Mouse (Mus musculus) heart, postnatal 0 days (tissue): ENCODE data around the gene Kcnh7. TPM values are rescaled to one million over a fixed set of nuclear protein-coding genes. Genes with fewer than 3 reads are reported as not detected.

ENCODE experiments used
- ATAC-seq: fragments of 200-750 bp; cut with Nextera tagmentation; 2 replicates; pipeline ENCODE4 v1.8.0; 2017; ENCODE audit warnings: low read depth, moderate number of reproducible peaks, moderate library complexity; ENCODE audit not compliant: insufficient read depth
- DNase-seq: peaks from one replicate; pipeline ENCODE4 v3.0.0-alpha.2; 2016; ENCODE audit warnings: low spot score
- H3K27ac ChIP-seq: fragments of 300-500 bp; sonication (generic); 2 replicates; pipeline ENCODE4 v1.5.1; 2014; ENCODE audit warnings: low read depth, mild to moderate bottlenecking
- H3K27me3 ChIP-seq: fragments of 300-500 bp; sonication (generic); 2 replicates; pipeline ENCODE4 v1.6.1; 2014; ENCODE audit warnings: low read length, mixed read lengths; ENCODE audit not compliant: control insufficient read depth, insufficient read depth
- H3K36me3 ChIP-seq: fragments of 300-500 bp; sonication (generic); replicated peaks from 2 replicates; pipeline ENCODE4 v1.6.1; 2014; ENCODE audit warnings: low read length, mixed read lengths; ENCODE audit not compliant: control insufficient read depth, insufficient read depth
- H3K4me1 ChIP-seq: fragments of 300-500 bp; sonication (generic); 2 replicates; pipeline ENCODE4 v1.6.1; 2014; ENCODE audit warnings: antibody characterized with exemption; ENCODE audit not compliant: control insufficient read depth, insufficient read depth
- H3K4me2 ChIP-seq: fragments of 300-500 bp; sonication (generic); 2 replicates; pipeline ENCODE4 v1.6.1; 2014; ENCODE audit warnings: low read depth, mild to moderate bottlenecking, low read length, moderate library complexity
- H3K4me3 ChIP-seq: fragments of 300-500 bp; sonication (generic); 2 replicates; pipeline ENCODE4 v1.5.1; 2014; ENCODE audit warnings: low read depth, low read length
- H3K9ac ChIP-seq: fragments of 300-500 bp; sonication (generic); replicated peaks from 2 replicates; pipeline ENCODE4 v1.6.1; 2014; ENCODE audit warnings: low read depth, low read length, mixed read lengths
- H3K9me3 ChIP-seq: fragments of 300-500 bp; sonication (generic); replicated peaks from 2 replicates; pipeline ENCODE4 v1.6.1; 2016; ENCODE audit warnings: low read length; ENCODE audit not compliant: control insufficient read depth
- CTCF ChIP-seq: IDR thresholded peaks from 2 replicates; pipeline ENCODE4 v1.5.1; 2016; ENCODE audit warnings: antibody characterized with exemption, control low read depth, low read depth
- EP300 ChIP-seq: IDR thresholded peaks from 2 replicates; pipeline ENCODE4 v1.6.1; 2016; ENCODE audit warnings: antibody characterized with exemption, low read depth
- WGBS: fragments of 180-500 bp; shearing (Covaris S2); extraction: QIAGEN DNeasy Blood & Tissue Kit; methylation state at CpG from one replicate; pipeline ENCODE4 v1.1.7; 2014; 5-methylcytosine and 5-hydroxymethylcytosine counted together
- polyA plus RNA-seq: library from polyadenylated mRNA; unstranded; fragments of >200 nt; fragmentation: Nextera tagmentation; extraction: Ambion mirVana; gene quantifications from 2 replicates; pipeline ENCODE4 v1.2.1, GENCODE M21; 2015
- total RNA-seq: library from RNA; depleted of rRNA; stranded (reverse); fragments of >200 nt; gene quantifications from 2 replicates; pipeline ENCODE4 v1.2.3, GENCODE M21; 2014; ENCODE audit warnings: low replicate concordance; rRNA removed

Gene Kcnh7
- total RNA-seq (0.31 and 1.5 TPM in 2 replicates), polyA plus RNA-seq (1.8 and 1.9 TPM in 2 replicates)

DNA sequence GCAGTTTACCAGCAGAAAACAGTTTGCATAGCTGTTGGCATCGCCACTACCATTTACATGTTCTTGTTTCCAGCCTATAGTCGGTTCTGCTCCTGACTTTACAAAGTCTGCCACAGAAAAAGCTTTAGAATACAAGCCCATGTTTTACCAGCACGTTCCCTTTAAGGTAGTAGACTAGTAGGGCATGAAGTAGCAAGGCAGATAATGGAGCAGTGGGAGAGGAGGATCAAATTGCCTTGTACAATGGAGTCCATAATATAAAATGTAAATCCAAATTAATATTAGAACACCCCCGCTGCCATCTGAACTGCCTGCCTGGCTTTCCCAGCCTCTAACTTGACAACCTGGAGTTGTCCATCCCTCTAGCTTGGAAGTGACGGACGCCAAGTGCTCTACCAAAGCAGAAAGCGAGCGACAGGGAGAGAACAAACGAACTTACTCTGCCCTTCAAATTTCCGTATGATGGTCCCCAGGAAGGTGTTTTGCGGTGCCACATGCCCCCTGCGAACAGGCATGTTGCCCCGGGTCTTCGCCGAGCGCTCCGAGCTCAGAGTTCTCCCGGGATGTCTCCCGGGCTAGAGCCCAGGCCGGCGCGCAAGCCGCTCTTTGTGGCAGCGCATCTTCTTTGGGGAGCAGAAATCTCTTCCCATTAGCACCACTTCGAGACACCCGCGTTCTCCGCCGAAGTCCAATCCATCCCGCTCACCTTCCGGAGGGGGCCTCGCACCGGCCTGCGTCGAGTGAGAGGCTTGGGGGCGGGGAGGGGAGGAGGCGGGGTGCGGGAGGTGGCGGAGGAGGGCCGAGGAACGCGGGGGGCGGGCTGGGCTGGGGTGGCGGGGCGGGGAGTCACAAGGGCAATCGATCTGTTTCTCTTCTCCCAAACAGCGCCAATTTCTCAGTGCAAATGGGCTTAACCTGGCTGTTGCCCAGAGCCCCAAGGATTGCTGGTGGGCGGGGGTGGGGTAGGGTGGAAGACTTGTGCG is at the start of gene Kcnh7:
Gene Kcnh7, minus strand, starts transcription at position 725 of the 983 bp plus-strand sequence.
- Histone ChIP-seq H3K27ac (no peak within 1 kb of the TSS), H3K4me1 (peaks cover 3% of the 10 kb centered on the region; the same call in 1 of the 2 replicates), H3K4me2 (peak within 1 kb of the TSS; percentile 79), H3K9ac (no peak within 1 kb of the TSS), H3K27me3 (peaks cover 17% of the 10 kb centered on the region), H3K36me3 (no peaks in the 10 kb centered on the region), H3K4me3 (peak within 1 kb of the TSS; percentile 47), H3K9me3 (no peaks in the 10 kb centered on the region)
- ATAC-seq (no peak), DNase-seq (no peak)
- no peak for TF ChIP-seq EP300
- TF ChIP-seq CTCF, result no peak
- 2% methylated on average over 48 of the region's 49 CpGs for WGBS

DNA sequence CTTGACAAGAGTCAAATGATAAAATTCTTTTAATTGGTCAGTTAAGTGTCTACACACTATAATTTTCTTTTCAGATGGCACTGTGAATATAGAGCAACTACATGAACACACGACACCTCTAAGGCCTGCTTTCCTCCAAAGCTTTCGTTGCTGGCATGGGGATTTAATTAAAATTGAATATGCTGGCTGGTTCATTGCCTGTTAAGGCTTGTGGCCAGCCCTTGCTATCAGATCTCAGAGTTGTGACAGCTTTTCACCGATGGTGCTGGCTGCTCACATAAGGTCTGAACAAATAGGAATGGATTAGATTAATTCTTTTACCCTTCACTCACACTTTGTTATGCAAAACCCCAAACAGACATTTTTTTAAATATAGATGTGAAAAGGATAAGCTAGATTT is 23.3 kb upstream of the Kcnh7 start:
- Histone ChIP-seq H3K27me3 (no peaks in the 10 kb centered on the region), H3K9me3 (no peaks in the 10 kb centered on the region), H3K4me1 (no peaks in the 10 kb centered on the region), H3K4me3 (no peak overlapping the region), H3K4me2 (no peak overlapping the region), H3K9ac (no peak overlapping the region), H3K27ac (no peak overlapping the region), H3K36me3 (no peaks in the 10 kb centered on the region)
- TF ChIP-seq EP300 (no peak), CTCF (no peak)
- DNase-seq (no peak), ATAC-seq (no peak)
- 74% methylated on average over 3 of the region's 3 CpGs for WGBS

DNA sequence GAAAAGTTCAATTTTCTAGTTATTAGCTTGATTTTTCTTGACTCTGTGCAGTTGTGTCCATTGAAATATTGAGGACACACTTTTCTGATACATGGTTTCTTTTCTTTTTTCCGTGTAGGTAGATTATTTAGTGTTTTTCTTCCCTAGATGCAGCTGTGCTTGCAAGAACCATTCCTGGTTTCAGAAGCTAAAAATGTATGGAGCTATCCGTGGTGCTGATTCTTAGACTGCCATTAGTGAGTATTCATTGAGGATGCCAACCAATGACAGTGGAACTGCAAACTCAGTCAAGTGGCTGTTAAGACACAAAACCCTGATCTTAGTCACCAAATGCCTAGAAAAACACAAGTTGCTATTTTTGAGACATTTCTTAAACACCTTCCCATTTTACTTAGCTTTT is 1.9 kb upstream of the Kcnh7 start:
- 1% methylated on average over 2 of the region's 2 CpGs for WGBS
- Histone ChIP-seq H3K36me3 (no peaks in the 10 kb centered on the region), H3K9ac (no peak overlapping the region), H3K4me3 (no peak overlapping the region), H3K4me1 (peaks cover 3% of the 10 kb centered on the region; the same call in 1 of the 2 replicates), H3K27me3 (peaks cover 17% of the 10 kb centered on the region), H3K4me2 (no peak overlapping the region), H3K27ac (no peak overlapping the region), H3K9me3 (no peaks in the 10 kb centered on the region)
- DNase-seq (peak; percentile 36), ATAC-seq (no peak)
- TF ChIP-seq EP300 (no peak), CTCF (no peak)

DNA sequence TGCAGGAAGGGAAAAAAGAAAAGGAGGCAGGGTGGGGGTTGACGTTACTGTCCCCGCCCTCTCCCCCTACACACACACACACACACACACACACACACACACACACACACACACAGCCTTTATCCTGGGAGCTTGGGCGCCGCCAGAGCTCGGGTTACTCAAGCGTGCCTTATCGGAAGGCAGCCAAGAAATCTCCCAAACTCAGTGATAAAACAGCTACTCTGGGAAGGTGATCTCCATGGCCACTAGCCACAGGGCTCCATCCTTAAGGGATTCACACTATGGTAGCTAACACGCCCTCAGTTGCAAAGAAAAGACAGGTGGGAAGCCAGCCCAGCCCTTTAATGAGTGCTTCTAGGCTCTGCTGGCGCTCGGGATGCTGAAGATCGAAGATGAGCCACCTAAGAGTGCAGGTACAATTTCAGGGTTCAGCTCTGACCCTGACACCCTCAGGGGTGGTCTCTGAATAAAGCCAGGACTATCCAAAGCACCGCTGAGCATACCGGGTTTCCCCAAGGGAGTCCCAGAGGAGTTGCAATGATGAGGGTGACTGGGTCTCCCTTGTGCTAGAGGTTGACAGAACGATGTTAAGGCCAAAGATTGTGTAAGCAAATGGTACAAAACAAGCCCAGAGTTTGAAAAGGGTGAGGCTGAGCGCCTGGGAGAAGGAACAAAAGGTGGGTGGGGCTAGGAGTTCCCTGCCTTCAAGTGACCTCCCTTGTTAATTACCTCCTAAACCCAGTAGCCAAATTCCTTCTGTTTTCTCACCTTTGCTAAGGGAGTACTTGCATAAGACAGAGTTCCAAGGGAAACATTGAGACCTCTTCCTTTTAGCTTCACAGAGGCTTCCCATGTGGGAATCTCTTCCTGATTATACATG is 704 bp upstream of the Kcnh7 start:
- no peak for ATAC-seq
- TF ChIP-seq CTCF (no peak), EP300 (no peak)

DNA sequence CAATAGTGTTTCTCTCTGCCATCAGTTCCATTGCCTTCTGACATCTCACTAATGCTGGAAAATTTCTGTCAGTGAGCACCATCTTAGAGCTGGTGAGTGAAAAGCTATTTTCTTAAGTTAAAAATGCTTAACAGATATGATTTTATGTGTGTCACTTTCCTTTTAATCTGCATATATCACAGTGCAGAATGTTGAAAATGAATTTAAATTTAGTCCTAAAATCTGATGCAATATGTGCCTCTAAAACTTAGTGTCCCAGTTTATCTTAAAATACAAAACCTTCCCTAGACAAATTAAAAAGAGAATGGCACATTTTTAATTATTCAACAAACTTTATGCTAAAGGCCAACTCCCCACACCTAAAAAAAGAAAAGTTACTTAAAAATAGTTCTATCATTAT is 30.4 kb downstream of the Kcnh7 start:
- H3K9ac ChIP-seq, result no peak overlapping the region
- H3K4me1 ChIP-seq, result 0 out of 2 replicates have a peak, but pooled peaks cover 6% of the 10 kb centered on the region
- no peak for DNase-seq
- no peak overlapping the region for H3K4me2 ChIP-seq
- no peaks in the 10 kb centered on the region for H3K36me3 ChIP-seq
- no peak for ATAC-seq
- H3K4me3 ChIP-seq, result no peak overlapping the region
- H3K27ac ChIP-seq, result no peak overlapping the region
- TF ChIP-seq CTCF (no peak), EP300 (no peak)
- H3K27me3 ChIP-seq, result no peaks in the 10 kb centered on the region
- H3K9me3 ChIP-seq, result no peaks in the 10 kb centered on the region

More for the DNA sequence above, 704 bp upstream of the Kcnh7 start:
- Histone ChIP-seq H3K4me1 (peaks cover 3% of the 10 kb centered on the region; the same call in 1 of the 2 replicates), H3K9me3 (no peaks in the 10 kb centered on the region), H3K4me2 (peak overlapping the region; percentile 79), H3K27ac (no peak overlapping the region), H3K36me3 (no peaks in the 10 kb centered on the region), H3K27me3 (peaks cover 17% of the 10 kb centered on the region), H3K9ac (no peak overlapping the region), H3K4me3 (peak overlapping the region; percentile 47)
- 7% methylated on average over 15 of the region's 15 CpGs for WGBS
- no peak for DNase-seq
